Mouse (Mus musculus) left cerebral cortex, postnatal 4 days (tissue): Measurements from ENCODE around the gene Frem3. TPM values are rescaled to one million over a fixed set of nuclear protein-coding genes. Genes with fewer than 3 reads are reported as not detected.
A peak's percentile ranks its signal among the peaks of the same experiment; 100 is the strongest.
"Not testable (repeated sequence)": the region's sequence is repeated elsewhere in the genome, so short reads cannot be mapped to it uniquely, and the experiment has no call there.

ENCODE experiments used
- DNase-seq: peaks from one replicate; pipeline ENCODE4 v3.0.0-alpha.2; 2022
- intact Hi-C: fragments of 180-260 bp; cut with DNase I; formaldehyde crosslinking; loops from one replicate; pipeline ENCODE4 v1.15.1; 2025
- total RNA-seq, 2 experiments: library from RNA; stranded (reverse); gene quantifications; 2 replicates each; pipeline ENCODE4 v1.2.3; 2021

The Frem3 gene
- total RNA-seq, 2 experiments from 2014 or later = 0.16 to 0.24 TPM

DNA sequence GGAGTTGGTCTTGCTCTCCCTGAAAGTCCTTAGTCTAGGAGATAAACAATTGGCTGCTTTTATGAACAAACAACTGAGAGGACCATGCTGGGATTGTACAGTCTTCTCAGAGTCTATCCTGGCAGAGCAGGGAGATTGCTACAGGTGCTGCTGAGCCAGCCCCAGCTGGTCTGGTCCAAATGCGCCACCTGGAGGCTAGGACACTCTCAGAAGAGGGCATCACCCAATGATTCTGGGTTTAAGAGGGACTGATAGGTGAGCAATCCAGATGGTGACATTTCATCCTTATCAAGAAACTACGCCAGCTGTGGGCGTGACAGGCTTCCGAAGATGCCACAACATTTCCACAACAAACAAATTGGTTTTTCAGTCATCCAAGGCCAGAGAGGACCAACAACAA is 77.3 kb downstream of the Frem3 start:
- intact Hi-C loops = loop anchor here (5.0 kb wide), 1 partner anchor 196 kb away; the partner anchor contains the start of gene Gypa
- DNase-seq = peak; percentile 72

DNA sequence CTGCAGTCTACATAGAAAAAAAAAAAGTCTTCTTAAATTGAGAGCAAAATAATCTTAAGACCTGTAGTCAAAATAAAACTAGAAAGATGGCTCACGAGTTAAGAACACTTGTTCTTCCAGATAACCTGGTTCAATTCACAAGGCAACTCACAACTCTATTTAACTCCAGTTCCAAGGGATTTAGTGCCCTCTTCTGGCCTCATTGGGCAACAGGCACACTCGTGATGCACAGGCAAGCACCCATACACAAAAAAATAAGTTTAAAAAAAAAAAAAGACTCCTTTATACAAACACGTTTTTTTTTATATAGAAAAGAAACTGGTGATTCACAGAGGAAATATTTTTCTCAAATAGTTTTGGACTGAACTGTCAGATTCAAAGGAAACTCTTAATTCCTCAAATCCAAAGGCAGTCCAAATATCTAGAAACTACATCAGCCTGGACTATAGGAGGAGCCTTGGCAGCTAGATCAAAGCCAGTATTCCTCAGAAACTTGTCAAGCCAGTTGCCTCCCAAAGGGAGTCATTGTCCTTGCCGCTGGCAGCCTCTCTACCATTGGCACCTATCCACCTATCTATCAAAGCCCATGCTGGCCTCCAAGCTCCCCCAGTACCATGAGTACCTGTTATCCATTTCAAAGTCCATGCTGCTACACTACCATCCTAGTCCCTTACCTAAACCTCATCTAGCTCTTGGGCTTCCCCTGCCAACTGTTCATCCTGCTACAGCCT is 100.0 kb downstream of the Frem3 start:
- peak; percentile 6 for DNase-seq
- intact Hi-C loops = loop anchor here (5.0 kb wide), 1 partner anchor 219 kb away; the partner anchor contains the start of gene Gypa

DNA sequence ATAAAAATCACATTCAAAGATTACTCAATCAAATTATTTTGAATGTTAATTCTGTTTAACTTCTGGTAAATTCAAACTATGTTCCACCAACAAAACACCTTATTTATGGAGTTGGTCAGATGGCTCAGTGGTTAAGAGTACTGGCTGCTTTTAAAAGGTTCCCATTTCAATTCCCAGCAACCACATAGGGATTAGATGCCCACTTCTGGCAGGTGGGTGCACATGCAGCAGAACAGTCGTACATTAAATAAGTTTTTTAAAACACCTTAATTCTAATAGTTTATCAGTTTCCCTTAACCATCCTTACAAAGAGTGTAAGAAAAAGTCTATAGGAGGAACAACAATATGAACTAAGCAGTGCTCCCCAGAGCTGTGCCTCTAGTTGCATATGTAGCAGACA is 103.6 kb downstream of the Frem3 start:
- no peak for DNase-seq
- intact Hi-C loops = loop anchor here (5.0 kb wide), 1 partner anchor 222 kb away; the partner anchor contains the start of gene Gypa

DNA sequence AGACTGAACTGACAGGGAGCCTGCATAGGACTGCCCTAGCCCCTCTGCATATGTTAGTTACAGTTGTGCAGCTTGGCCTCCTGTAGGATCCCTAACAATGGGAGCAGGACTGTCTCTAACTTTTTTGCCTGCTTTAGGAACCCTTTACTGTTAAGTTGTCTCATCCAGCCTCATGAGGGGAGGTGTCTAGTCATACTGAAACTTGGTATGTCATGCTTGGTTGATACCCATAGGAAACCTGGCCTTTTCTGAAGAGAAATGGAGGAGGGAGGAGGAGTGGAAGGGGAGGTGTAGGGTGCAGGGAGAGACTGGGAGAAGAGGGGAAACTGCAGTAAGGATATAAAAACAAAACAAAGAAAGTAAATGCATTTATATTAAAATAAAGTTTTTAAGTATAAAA is 121.4 kb downstream of the Frem3 start:
- no peak for DNase-seq
- intact Hi-C loops = no loop called here

DNA sequence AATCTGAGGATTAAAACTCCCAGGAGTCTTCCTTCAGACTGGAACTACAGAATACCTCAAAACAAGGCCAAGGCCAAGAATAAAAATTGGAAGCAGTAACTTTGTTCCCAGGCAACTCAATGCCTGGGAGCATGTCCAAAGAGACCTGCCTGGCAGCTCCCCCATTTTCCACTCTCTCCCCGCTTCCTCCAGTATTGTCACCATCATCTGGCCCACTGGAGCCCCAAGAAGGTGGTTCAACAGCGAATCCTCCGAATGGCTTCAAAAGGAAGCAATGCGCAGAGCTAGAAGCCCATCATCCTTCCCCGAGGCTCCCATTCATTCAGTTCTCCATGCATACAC is 127.1 kb downstream of the Frem3 start:
- intact Hi-C loops = no loop called here
- no peak for DNase-seq

DNA sequence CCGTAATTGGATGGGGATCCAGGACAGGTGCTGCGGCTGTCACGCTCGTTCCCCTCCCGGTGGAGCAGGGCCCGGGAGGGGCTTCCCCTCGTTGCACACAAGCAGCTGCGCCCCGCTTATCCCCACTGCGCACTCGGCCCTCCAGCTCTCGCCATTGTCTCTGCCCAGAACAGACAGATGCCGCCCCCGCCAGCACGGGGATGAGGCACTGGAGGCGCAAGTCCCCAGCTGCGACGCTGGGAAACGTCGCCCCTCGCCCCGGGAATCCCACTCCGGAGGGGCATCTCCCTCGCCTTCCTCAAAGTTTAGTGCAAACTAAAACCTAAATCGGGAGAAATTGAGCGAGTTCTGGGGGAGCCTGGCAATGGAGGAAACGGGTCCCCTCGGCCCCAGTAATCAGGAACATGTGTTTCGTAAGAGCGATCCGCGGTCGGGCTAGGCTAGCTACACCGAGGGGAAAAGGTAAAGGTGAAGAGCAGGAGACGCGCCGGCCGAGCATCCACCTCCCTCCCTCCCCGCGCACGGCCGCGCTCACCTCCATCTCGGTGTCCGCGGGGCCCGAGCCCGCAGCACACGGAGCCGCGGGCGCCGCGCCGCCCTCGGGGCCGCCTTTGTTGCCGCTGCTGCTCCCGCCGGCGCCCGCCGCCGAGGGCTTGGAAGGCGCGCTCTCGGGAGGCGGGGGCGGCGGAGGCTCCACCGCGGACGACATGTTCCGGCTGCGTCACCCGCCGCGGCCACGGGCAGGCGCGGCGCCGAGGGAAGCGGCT is 127.7 kb downstream of the Frem3 start:
- intact Hi-C loops = no loop called here
- peak; percentile 79 for DNase-seq

DNA sequence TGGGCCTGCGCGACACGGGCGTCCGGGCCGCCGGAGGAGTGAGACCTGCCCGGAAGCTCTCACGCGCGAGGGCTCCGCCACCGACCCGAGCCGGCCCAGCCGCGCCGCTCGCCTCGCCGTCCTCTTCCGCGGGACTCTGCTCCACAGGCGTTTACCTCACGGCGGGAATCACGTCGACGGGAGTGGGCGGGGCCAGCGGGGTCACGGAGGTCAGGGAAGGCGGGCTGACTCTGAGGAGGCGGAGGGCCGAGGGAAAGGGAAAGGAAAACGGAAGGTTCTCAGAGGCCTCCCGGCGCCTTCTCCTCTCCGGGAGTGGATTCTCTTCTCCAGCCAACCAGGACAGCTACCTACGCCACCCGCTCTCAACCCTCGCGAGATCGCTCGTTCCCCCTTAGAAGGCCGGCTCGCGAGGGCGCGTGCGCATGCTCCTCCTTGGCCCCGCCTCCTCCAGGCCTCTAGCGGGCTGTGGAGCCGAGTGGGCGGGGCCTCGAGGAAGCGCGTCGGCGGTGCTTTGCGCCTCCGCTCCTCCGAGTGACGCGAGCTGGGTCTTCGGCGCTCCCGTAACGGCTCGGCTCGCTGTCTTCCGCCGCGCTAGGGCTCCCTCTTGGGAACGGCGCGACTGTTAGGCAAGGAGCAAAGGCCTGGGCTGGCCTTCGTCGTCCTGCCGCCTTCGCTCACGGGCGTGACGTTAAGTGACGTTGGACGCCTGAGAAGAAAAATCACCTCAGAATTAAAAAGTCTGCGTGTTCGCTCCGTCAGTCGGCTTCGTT is 128.5 kb downstream of the Frem3 start, which contains the start of gene Smarca5:
TSS of gene Smarca5 (minus strand) at position 343 of the 770 bp plus-strand sequence.
- intact Hi-C loops = not testable (repeated sequence)
- peak; percentile 95 for DNase-seq

DNA sequence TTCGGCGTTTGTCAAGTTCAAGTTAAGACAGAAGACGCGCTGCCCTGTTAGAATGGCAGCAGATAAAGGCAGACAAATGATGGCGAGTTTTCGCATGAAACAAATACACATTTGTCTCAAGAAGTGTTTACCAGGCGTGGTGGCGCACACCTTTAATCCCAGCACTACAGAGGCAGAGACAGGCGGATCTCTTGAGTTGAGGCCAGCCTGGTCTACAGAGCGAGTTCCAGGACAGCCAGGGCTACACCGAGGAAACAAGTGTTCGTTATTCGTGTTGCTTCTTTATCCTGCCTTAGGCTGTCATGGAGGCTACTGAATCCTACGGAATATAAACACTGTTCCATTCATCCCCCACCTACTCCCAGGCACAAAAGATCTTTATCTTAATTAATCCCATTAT is 129.1 kb downstream of the Frem3 start:
- no peak for DNase-seq
- intact Hi-C loops = no loop called here

Other genes starting within 250 kb of the Frem3 start
- gene Gypa, start 117.3 kb upstream of the Frem3 start, total RNA-seq = not detected
- gene Smarca5, start 128.4 kb downstream of the Frem3 start, total RNA-seq = 10 to 100 TPM; 47.9 to 51.8 TPM